Mouse (Mus musculus) mature B cell (primary cell): ENCODE data around the gene Col24a1.

Experiments used
- in situ Hi-C: fragments of 300-500 bp; cut with MboI; formaldehyde crosslinking; loops from 2 replicates; pipeline ENCODE4 v1.14.3; 2019

Gene Col24a1

DNA sequence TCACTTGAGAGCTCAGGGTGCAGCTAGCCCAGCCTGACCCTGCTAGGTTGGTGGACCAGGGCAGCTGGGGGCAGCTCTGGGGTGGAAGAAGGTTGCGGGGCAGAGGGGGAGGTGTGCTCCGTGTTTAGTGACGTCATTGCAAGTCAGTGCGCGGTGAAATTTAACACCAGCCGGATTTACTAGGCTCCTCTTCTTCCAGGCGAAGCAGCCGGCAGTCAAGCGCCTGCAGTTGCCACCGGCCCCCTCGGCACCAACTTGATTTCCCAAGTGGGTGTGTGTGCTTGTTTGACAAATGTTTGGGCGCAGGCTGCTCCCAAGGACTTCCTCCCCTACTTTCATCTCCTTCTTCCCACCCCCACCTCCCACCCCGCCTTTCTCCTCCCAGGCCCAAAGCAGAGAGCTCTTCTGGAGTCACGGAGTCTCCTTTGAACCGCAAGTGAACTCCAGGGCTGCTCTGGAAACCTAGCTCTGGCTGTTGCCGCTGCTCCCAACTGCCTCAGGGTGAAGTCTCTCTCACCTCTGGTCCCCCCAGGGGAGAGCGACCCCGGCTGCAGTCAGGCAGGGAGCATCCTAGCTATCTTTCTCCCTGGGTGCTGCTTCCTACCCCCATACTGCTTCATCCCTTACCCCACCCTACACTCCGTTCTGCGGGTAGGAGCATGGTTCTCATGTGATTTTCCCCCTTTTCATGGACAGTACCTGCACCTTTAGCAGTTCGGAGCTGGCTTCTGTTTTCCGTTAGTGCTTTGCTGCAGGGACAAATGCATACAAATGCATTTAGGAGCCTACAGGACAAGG, at the start of gene Col24a1:
Col24a1 (plus strand) TSS at position 136 of the 798 bp plus-strand sequence.
- in situ Hi-C loops, result no loop called here

DNA sequence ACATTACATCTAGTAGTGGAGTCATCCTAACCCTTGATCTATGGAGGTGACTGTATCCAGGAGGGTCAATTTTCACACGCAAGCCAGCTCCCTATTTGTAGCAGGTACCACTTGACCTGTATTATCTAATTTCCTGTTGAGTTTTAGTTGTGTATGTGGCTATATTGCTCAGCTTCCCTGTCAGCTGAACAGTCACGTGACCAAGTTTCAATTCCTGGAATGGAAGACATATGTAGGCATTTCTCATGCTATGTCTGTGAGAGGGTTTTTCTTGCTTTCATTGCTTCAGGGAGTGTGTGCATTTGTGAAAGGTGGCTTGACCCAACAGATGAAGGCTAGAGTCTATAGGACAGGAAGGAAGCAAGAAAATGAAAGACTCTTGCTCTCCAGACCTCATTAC, 44.2 kb upstream of the Col24a1 start:
- in situ Hi-C loops, result no loop called here

DNA sequence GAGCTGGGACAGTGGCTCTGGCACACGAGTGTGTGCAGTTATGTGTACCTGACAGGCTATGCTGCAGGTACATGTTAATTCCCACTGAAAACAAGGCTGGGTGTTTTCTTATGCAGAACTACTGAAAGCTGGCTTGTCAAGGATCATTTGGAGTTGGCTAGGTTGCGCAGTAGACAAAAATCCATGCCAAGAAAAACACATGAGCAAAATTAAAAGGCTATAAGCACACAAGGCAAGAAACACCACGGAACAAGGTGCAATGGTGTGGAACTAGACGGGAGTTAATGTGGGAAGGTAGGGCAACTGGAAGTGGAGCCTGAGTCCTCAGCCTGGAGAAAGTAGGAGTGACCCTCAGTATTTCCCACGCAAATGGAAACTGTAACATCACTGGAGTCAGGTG, 39.2 kb upstream of the Col24a1 start:
- in situ Hi-C loops, result no loop called here

DNA sequence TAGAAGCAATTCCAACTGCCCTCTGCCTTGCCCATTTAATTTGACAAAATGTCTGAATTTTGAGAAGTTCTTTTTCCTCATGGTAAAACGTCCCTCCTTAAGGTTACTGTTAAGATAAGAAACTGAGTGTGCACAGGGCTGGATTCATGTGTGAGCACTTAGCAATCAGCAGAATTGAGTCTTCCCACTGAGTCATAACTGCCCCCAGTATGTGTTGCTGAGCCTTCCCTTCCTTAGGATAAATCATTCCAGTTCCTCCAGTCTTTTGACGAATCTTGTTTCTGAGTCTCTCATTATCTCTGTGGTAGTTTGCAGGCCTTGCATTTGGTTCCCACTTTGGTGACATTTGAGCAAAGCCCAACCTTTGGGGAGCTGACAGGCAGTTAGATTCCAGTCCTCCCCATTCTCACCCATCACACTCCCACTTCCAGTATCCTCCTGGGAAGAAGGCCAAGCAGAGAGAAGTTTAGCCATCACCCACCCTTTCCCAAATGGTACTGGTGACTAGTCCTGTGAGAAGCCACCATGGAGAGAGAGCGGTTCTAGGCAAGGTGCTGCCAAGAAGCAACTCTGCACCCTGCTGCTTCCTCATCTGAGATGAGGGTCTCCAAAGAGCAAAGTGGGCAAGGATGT, 37.4 kb upstream of the Col24a1 start:
- in situ Hi-C loops, result no loop called here

DNA sequence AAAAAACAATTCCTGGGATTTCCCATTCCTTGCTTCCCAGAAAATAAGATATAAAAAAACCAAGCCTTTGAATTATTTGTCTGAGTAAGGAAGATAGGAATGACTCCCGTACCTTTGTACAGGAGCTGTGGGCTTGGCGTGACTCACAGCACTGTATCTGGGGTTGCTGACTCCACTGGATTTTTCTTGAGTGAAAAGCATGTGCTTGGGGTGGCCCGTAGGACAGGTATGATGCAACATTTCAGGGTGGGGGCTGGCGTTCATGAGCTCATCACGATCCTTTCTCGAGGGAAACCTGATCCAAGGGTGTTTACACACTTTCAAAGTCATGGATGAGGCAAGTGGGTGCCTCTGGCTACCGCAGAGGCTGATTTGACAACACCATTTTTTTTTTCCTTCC, 35.6 kb upstream of the Col24a1 start:
- in situ Hi-C loops, result no loop called here

DNA sequence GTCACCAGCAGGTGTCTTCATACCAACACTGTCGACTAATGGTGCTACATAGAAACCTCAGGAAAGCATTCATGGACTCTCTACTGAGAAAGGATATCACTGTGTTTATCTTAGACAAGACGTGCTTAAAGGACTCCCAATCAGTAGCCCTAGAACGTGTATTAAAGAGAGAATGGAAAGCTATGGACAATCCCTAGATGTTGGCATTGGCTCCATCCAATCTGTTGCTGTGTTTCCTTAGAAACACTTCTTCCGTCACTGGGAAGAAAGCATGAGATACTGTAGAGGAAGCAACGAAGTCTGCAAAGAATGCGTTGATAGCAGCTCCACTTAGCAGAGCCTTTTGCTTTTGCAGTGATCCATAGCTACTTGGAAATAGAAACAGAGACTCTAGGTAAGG, 32.6 kb upstream of the Col24a1 start:
- in situ Hi-C loops, result no loop called here

DNA sequence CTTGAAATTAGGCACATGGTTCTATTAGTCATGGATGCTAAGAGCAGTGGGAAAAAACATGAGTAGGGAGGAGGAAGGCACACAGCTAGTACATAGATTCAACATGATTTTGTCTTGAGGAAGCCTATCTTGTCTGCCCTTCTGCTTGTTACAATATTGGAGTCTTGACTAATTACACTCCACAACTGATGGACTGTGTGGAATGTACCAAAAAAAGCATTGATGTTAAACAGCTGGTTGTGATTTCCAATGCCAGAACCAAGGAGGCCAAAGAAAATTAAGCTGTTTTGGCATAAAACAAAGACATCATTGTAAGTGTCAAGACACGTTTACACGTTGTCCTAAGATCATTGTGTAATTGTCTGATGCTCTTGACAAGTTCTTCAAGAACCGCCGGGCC, 29.1 kb upstream of the Col24a1 start:
- in situ Hi-C loops, result no loop called here

DNA sequence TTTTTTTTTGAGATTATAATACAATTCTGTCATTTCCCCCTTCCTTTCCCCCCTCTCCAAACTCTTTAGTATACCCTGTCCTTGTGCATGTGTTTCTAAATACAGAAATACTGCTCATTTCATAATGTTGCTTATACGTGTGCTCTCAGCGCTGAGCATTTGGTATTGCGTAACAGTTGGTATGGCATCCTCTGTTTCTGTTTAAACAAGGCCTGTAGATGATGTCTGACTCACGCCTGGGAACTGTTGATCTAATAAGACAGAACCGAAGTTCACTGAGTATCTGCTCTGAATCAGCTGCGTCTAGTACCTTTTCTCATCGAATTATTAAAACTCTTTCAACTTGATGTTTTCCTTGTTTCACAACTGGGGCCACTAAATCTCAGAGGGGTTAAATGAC, 24.2 kb upstream of the Col24a1 start:
- in situ Hi-C loops, result no loop called here

DNA sequence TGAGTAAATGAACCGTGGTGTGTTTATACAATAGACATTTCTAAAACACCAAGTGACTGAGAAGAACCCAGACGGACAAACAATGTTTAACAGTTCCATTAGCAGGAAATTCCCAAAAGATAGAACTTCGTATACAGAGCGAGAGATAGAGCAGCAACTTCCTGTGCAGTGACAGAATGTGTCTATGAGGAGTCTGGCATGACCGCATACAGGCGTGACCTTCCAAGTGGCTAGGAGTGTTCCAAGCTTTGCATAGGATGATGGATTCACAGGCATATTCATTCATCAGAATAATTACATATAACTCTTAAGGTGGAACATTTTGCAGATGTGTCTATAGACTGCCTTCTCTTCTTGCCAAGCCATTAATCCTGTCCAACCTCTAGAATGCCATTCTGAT, 18.1 kb upstream of the Col24a1 start:
- in situ Hi-C loops, result no loop called here

DNA sequence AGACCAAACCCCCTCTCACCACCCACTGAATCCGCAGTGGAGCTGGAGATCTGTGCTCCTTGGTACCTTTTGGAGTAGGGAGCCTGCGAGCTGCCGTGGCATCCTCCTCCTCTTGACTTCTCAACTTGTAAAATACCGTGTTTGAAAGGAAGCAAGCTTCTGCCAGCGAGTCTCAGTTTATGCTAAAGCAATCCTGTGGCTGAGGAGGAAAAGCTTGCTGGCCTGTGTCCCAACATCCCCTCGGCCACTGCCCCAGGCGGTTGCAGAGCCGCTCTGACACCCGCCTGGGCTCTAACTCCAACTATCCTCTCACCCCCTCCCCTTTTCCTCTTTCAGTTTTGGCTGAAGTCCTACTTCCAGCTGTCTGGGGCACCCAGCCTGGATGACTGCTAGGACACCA, 935 bp downstream of the Col24a1 start:
- in situ Hi-C loops, result no loop called here

DNA sequence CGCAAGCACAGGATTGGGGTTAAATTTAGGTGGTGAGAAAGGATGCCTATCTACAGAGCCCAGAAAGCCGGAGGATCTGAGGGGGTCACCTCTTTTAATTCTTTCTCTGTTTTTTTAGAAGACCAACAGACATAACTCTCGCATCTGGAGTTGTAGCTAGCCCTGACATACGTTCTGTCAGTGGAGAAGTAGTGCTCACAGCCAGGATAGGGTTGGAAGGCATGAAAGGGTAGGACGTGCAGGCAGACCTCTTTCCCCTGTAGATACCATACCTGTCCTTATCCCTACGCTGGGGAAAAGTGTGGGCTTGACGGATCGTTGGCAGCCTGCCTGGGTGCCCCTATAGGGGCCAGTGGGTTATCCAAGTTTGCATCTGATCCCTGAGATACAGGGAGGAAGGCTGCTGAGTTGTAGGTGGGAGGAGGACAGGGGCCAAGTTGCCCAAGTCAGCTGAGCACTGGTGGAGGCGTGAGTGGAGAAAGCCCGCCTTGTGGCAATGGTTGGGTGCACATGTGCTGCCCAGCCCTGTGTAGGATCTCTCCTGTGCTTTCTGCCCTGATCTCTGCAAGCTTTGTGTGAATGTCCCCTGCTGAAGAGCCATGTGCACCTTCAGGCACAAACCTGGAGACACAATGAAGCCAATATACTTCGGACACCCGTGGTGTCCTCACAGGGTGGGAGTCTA, 1.5 kb downstream of the Col24a1 start:
- in situ Hi-C loops, result no loop called here

DNA sequence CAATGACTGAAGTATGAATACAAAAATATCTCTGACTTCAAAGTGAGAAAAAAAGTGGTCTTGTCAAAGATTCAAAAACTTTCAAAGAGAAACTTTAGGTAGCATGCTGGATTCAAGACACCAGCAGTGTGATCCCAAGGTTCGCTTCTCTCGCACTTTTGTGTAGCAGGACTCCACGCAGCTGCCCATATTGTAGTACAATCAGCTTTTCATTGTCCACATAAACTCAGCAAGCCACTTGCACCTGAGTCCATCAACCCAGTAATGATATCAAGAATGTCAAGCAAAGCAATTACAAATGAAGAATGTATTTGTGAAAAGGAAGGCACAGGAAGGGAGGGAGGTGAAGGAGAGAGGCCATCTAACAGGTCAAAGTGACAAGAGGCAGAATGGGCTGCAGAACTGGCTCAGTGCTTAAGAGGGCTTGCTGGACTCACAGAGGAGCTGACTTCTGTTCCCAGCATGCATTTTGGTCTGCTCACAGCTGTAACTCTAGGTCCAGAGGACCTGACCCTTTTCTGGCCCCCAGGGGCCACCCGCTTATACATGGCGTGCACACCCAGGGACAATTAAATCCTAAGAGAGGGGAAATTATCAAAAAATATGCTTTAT, 7.8 kb downstream of the Col24a1 start:
- in situ Hi-C loops, result no loop called here

DNA sequence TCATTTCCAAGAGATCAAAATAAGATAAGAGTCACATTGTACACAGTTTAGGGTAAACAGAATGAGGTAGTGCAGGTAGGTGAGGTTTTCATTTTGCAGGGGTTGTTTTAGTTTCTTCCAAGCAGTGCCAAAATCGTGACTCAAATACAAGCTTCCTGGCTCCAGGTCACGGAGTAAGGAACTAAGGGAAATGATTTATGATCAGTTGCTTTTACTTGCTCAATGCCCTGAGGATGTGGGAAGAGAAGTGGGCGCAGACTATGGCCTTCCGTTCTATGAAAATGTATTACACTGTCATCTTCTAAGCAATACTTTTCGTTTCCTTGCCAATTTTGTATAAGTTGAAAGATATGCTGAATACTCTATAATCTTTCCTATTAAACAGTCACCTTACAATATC, 13.0 kb downstream of the Col24a1 start:
- in situ Hi-C loops, result no loop called here

DNA sequence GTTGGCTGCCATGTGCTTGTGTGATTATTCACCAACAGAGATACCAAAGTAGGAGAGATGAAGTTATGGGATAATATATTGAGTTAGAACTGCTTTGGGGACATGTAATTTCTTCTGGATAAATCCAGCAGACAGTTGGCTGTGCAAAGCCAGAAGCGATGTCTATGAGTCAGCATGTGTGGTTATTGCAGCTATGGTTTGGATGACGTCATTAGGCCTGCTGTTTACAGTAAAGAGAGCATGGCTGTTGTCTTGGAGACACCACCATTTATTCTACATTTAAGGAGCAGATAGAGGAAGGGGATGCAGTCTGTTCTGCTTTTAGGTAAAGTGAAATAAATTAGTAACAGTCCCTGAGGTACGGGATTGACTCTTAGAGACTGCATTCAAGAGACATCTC, 14.9 kb downstream of the Col24a1 start:
- in situ Hi-C loops, result no loop called here

DNA sequence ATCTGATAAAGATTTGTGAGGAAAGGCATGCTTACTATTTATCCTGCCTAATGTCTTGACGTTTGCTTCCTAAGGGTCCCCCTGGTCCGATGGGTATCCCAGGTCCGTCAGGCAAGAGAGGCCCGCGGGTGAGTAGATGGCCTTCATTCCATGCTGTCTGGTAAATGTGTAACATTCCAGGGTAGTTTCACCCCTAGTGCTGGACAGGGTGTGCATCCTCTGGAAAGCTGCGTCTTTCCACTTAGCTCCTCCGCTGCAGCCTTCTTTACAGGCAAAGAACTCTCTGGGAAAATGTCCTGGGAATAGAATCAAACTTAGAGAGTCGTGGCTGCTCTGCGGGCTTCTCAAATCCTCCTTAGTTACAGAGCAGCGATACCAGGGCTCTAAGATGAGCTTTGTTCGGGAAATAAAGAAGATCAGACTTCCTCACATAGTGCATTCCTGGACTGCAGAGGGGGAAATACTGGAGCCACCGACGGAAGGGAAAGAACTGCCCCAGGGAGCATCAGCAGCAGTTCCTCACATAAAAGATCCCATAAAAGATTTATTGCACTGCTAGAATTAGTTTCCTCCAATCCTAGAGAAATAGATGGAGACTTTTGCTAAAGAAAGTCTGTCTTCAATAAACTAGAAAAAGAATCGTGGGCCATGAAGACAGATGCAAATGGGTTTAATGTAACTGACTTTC, 28.5 kb downstream of the Col24a1 start:
- in situ Hi-C loops, result no loop called here

DNA sequence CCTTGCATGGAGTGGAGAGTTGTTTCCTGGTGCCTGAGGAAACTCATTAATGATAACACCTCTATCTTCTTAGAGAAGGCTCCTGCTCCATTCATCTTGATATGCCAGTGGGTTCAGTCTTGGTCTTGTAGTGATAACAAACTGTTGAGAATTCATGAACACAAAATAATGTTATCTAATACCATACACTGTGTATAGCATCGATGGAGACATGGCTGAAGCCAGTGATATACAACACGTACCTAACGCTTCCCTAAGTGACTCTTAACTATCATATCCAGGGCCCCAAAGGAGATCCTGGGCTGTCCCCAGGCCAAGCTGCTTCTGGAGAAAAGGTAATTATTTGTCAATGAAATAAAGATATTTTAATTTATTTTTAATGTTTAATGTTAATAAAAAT, 33.1 kb downstream of the Col24a1 start:
- in situ Hi-C loops, result no loop called here

DNA sequence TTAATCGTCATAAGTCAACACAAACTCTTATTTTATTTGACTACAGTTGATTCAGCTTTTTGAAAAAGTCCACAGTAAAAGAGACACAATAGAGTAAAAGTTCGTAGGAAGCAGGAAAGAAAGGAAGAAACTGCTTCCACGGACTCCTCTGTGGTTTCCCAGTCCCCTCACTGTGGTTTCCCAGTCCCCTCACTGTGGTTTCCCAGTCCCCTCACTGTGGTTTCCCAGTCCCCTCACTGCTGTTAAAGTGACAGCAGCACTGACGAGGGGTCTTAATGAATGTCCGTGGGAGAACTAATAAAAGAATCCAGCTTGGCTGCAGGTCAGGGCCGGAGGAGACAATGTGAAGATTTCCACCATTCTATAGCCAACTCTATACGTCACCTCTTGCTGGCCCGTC, 39.4 kb downstream of the Col24a1 start:
- in situ Hi-C loops, result no loop called here

DNA sequence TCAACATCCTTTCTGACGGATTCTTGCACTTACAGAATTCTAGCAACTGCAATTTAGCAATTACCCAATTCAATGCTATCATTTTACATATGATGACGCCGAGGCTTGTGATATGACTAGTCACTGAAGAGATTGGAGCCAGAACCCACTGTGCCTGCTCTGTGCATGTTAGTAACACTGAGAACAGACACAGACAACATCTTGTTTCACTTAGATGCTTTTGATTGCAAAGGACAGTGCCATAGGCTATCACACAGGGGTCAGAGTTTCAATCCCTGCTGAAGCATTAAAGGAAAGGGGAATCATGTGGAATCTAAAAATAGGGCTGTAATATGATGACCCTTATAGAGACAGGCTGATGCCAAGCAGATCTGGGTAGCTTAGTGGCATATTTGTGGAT, 41.8 kb downstream of the Col24a1 start:
- in situ Hi-C loops, result no loop called here

DNA sequence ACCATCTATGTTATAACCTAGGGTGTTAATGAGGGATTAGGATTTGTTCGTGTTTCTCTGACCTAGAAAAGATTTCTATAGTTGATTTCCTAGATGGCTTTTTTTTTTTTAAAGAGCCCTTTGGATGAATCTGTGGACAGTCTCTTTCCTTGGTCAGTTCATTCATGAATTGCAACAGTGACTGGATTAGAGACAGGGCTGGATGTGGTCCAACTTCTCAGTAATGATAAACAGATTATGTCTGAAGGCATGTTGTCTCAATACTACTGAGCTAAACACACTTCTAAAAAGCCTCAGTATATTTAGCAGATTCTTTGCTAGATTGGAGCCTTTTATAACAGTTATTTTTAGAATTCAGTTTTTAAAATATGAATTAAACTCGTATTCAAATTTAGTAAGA, 44.9 kb downstream of the Col24a1 start:
- in situ Hi-C loops, result no loop called here

DNA sequence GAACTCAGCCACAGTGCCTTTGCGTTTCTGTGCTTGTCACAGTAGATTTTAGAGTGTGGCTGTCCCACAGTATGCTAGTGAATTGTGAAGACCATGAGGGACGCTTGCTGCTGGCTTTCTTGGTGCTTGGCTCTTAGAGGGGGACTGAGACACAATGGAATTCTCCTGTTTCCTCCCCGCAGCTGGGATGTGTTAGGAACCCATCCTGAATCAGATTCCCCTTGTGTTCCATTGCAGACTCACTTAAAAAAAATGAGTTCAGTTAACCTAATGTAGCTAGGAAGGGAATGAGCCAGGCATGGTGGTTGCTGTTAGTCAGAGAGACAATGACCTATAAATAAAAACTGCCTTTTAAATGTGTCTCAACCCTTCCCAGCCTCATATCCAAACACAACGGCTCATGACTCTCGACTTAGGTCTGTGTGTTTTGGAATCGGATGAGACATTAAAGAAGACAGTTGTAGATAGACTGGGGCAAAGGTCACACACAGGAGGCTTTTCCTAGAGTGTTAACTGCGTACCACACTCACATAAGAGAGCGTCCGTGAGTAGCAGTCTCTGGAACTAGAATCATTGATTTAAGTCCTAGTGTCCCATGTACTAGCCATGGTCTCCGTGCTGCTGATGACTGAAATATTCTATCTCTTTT, 47.7 kb downstream of the Col24a1 start:
- in situ Hi-C loops, result no loop called here

DNA sequence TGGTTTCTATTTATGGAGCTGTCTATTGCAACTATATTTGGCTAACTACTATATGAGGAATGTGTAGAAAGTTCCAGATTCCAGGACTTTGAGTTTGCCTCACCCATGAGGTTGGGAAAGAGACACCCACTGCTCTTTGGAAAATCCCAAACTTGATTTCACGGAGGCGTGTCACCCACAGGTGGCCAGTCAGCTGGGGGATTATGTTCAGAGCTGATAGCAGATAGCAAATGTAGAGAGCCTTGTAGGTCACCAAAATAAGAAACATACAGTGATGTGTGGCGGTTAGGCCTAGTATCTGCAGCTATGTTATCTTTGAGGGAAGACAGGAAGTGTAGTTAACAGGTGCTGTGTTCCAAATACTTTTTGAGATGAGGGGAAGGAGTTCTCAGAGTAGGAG, 56.4 kb downstream of the Col24a1 start:
- in situ Hi-C loops, result no loop called here

DNA sequence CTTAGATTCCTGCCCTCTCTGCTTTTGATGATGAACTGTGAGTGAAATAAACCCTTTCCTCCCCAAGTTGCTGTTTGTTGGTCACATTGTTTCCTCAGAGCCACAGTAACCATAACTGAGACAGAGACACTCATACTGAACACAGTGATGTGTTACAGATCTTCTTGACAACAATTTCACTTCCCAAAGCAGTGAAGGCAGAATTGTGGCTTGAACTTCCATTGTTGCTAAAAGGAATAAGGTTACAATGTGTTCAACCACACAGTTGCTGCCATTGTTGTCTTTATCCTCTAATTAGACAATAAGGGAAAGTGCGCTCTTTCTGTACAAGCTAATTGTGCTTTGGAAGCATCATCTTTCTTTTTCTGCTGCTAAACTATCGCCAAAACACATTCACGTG, 61.7 kb downstream of the Col24a1 start:
- in situ Hi-C loops, result no loop called here
